Mouse (Mus musculus) MEL (cell line): ENCODE results near the gene Eef1a1. TPM values are rescaled to one million over a fixed set of nuclear protein-coding genes. Genes with fewer than 3 reads are reported as not detected.

Experiments used
- DNase-seq: peaks from one replicate; pipeline ENCODE4 v3.0.0; 2011; ENCODE audit warnings: low read depth, low spot score
- H3K27ac ChIP-seq: 2 replicates; pipeline ENCODE4 v1.5.1; 2012; ENCODE audit warnings: low read depth, mild to moderate bottlenecking, control low read depth, low read length, moderate library complexity; ENCODE audit not compliant: control insufficient read depth
- H3K27me3 ChIP-seq, 2 experiments: fragments of 150-350 bp in 1 of 2; sonication (generic) in 1 of 2; 2 replicates each; pipeline ENCODE4 v1.6.1; 2012; ENCODE audit warnings: low read length in 2 of 2, mild to moderate bottlenecking in 2 of 2, improper control_type of control experiment in 1 of 2, moderate library complexity in 1 of 2; ENCODE audit not compliant: insufficient read depth in 2 of 2, control insufficient read depth in 1 of 2
- H3K36me3 ChIP-seq, 2 experiments: 2 replicates each; pipeline ENCODE4 v1.6.1; 2012 to 2014; ENCODE audit warnings: low read length in 2 of 2, improper control_type of control experiment in 1 of 2, inconsistent platforms in 1 of 2, mild to moderate bottlenecking in 1 of 2; ENCODE audit not compliant: insufficient read depth in 2 of 2, control insufficient read depth in 1 of 2
- H3K4me1 ChIP-seq, 2 experiments: fragments of 150-350 bp in 1 of 2; sonication (generic) in 1 of 2; 2 replicates each; pipeline ENCODE4 v1.6.1; 2012; ENCODE audit warnings: low read length in 2 of 2, improper control_type of control experiment in 1 of 2, mild to moderate bottlenecking in 1 of 2; ENCODE audit not compliant: insufficient read depth in 2 of 2, control insufficient read depth in 1 of 2
- H3K4me3 ChIP-seq, 2 experiments: fragments of 150-350 bp in 1 of 2; sonication (generic) in 1 of 2; 2 replicates each; pipeline ENCODE4 v1.5.1; 2012; ENCODE audit warnings: low read depth in 2 of 2, low read length in 2 of 2, mild to moderate bottlenecking in 2 of 2, moderate library complexity in 2 of 2, control low read depth in 1 of 2, improper control_type of control experiment in 1 of 2; ENCODE audit not compliant: control insufficient read depth in 1 of 2, insufficient read depth in 1 of 2
- H3K79me2 ChIP-seq: 2 replicates; pipeline ENCODE4 v1.6.1; 2012; ENCODE audit warnings: mild to moderate bottlenecking, low read length, moderate library complexity; ENCODE audit not compliant: control insufficient read depth, poor library complexity, insufficient read depth
- H3K9ac ChIP-seq: 2 replicates; pipeline ENCODE4 v1.6.1; 2012; ENCODE audit warnings: low read depth, mild to moderate bottlenecking, control low read depth, low read length, moderate library complexity; ENCODE audit not compliant: control insufficient read depth, poor library complexity, severe bottlenecking
- H3K9me3 ChIP-seq: fragments of 150-350 bp; sonication (generic); replicated peaks from 2 replicates; pipeline ENCODE4 v1.6.1; 2012; ENCODE audit warnings: mild to moderate bottlenecking, low read length, improper control_type of control experiment, moderate library complexity; ENCODE audit not compliant: insufficient read depth
- CHD2 ChIP-seq: IDR thresholded peaks from 2 replicates; pipeline ENCODE4 v1.6.1; 2011; ENCODE audit warnings: low read length, improper control_type of control experiment
- E2F4 ChIP-seq: IDR thresholded peaks from 2 replicates; pipeline ENCODE4 v1.6.1; 2011; ENCODE audit warnings: low read depth, low read length, improper control_type of control experiment, borderline replicate concordance
- ETS1 ChIP-seq: IDR thresholded peaks from 2 replicates; pipeline ENCODE4 v1.6.1; 2012; ENCODE audit warnings: low read depth, mild to moderate bottlenecking, inconsistent platforms, low read length, improper control_type of control experiment, moderate library complexity
- GABPA ChIP-seq: IDR thresholded peaks from 2 replicates; pipeline ENCODE4 v1.6.1; 2012; ENCODE audit warnings: low read depth, mild to moderate bottlenecking, inconsistent platforms, low read length, improper control_type of control experiment, moderate library complexity
- GATA1 ChIP-seq: IDR thresholded peaks from 2 replicates; pipeline ENCODE4 v1.6.1; 2011; ENCODE audit warnings: low read depth, low read length, improper control_type of control experiment
- KAT2A ChIP-seq: conservative IDR thresholded peaks from 2 replicates; pipeline ENCODE4 v1.6.1; 2012; ENCODE audit warnings: low read depth, low read length, improper control_type of control experiment, inconsistent platforms
- MAX ChIP-seq: IDR thresholded peaks from 2 replicates; pipeline ENCODE4 v1.6.1; 2011; ENCODE audit warnings: low read length, improper control_type of control experiment
- MEF2A ChIP-seq: IDR thresholded peaks from 2 replicates; pipeline ENCODE4 v1.6.1; 2014; ENCODE audit warnings: low read depth, mild to moderate bottlenecking, inconsistent platforms, low read length, improper control_type of control experiment; ENCODE audit not compliant: poor library complexity, insufficient replicate concordance, severe bottlenecking; ENCODE audit errors: extremely low read depth
- MXI1 ChIP-seq: IDR thresholded peaks from 2 replicates; pipeline ENCODE4 v1.6.1; 2011; ENCODE audit warnings: mild to moderate bottlenecking, low read depth, low read length, improper control_type of control experiment
- NRF1 ChIP-seq: IDR thresholded peaks from 2 replicates; pipeline ENCODE4 v1.6.1; 2014; ENCODE audit warnings: low read depth, mild to moderate bottlenecking, inconsistent platforms, low read length, improper control_type of control experiment, moderate library complexity; ENCODE audit not compliant: poor library complexity, insufficient read depth, severe bottlenecking
- TBP ChIP-seq: IDR thresholded peaks from 2 replicates; pipeline ENCODE4 v1.8.0; 2011; ENCODE audit warnings: low read depth, low read length, improper control_type of control experiment
- TCF12 ChIP-seq: IDR thresholded peaks from 2 replicates; pipeline ENCODE4 v1.6.1; 2014; ENCODE audit warnings: low read depth, mild to moderate bottlenecking, inconsistent platforms, low read length, improper control_type of control experiment, moderate library complexity
- UBTF ChIP-seq: IDR thresholded peaks from 2 replicates; pipeline ENCODE4 v1.6.1; 2012; ENCODE audit warnings: low read depth, mild to moderate bottlenecking, inconsistent platforms, low read length, improper control_type of control experiment, moderate library complexity, borderline replicate concordance; ENCODE audit not compliant: insufficient read depth
- USF1 ChIP-seq: IDR thresholded peaks from 2 replicates; pipeline ENCODE4 v1.6.1; 2014; ENCODE audit warnings: low read depth, mild to moderate bottlenecking, inconsistent platforms, low read length, improper control_type of control experiment, moderate library complexity
- ZMIZ1 ChIP-seq: IDR thresholded peaks from 2 replicates; pipeline ENCODE4 v1.6.1; 2012; ENCODE audit warnings: low read depth, mild to moderate bottlenecking, inconsistent platforms, low read length, improper control_type of control experiment, moderate library complexity
- polyA plus RNA-seq, 2 experiments: library from polyadenylated mRNA; stranded (reverse) in 1 of 2; unstranded in 1 of 2; fragments of >175 nt in 1 of 2; fragments of >200 nt in 1 of 2; gene quantifications; 2 replicates each; pipeline versions ENCODE4 v1.2.1 to v1.2.4; 2012; ENCODE audit warnings: low replicate concordance in 2 of 2, low read depth in 1 of 2; ENCODE audit not compliant: insufficient read length in 2 of 2, insufficient read depth in 1 of 2, missing spikeins in 1 of 2
- total RNA-seq: library from RNA; depleted of rRNA; stranded (reverse); fragments of 300-350 nt; gene quantifications from 2 replicates; pipeline ENCODE4 v1.2.3, GENCODE M21; 2012

Gene Eef1a1
- total and polyA plus RNA-seq, 3 experiments, result 11,701 to 60,504 (median 13,182) TPM

- DNase-seq, result no peak
- no peaks in the 10 kb centered on the region for H3K9me3 ChIP-seq
- no peaks in the 10 kb centered on the region for H3K27me3 ChIP-seq
- peaks cover 0 to 2% of the 10 kb centered on the region in 2 experiments; a peak in 1 of 4 replicates for H3K36me3 ChIP-seq
- H3K4me3 ChIP-seq, result no peak overlapping the region
- H3K79me2 ChIP-seq, result no peaks in the 10 kb centered on the region
- peaks cover 0 to under 1% of the 10 kb centered on the region in 2 experiments; a peak in 1 of 4 replicates for H3K4me1 ChIP-seq
- no peak overlapping the region for H3K27ac ChIP-seq
- no peak overlapping the region for H3K9ac ChIP-seq
- TF ChIP-seq ZMIZ1 (no peak), UBTF (no peak), GATA1 (no peak), CHD2 (no peak), NRF1 (no peak), TCF12 (no peak), MXI1 (no peak), USF1 (no peak), ETS1 (no peak), MEF2A (no peak), GABPA (no peak)
Measured at GRCm38 (mm10) chr9:78533296-78533935, 44.5 kb upstream of the Eef1a1 start.

- Histone ChIP-seq H3K9me3 (no peaks in the 10 kb centered on the region), H3K79me2 (no peaks in the 10 kb centered on the region; the same call in 1 of the 2 replicates), H3K27me3 (no peaks in the 10 kb centered on the region), H3K4me3 (no peak overlapping the region), H3K27ac (no peak overlapping the region), H3K4me1 (peaks cover 0 to 3% of the 10 kb centered on the region in 2 experiments; a peak in 1 of 4 replicates), H3K36me3 (peaks cover 0 to 2% of the 10 kb centered on the region in 2 experiments; a peak in 1 of 4 replicates), H3K9ac (no peak overlapping the region)
- no peak for DNase-seq
- TF ChIP-seq TBP, result no peak
Measured at GRCm38 (mm10) chr9:78532341-78532819, 43.4 kb upstream of the Eef1a1 start.

- Histone ChIP-seq H3K4me3 (no peak overlapping the region), H3K79me2 (no peaks in the 10 kb centered on the region; the same call in 1 of the 2 replicates), H3K4me1 (peaks cover 2 to 7% of the 10 kb centered on the region in 2 experiments; a peak in 3 of 4 replicates), H3K9ac (no peak overlapping the region), H3K27ac (no peak overlapping the region), H3K36me3 (peaks cover 0 to 5% of the 10 kb centered on the region in 2 experiments; a peak in 2 of 4 replicates), H3K27me3 (no peaks in the 10 kb centered on the region), H3K9me3 (no peaks in the 10 kb centered on the region)
- TF ChIP-seq KAT2A (no peak), MAX (no peak), E2F4 (no peak)
- DNase-seq, result no peak
Measured at GRCm38 (mm10) chr9:78531816-78532215, 42.9 kb upstream of the Eef1a1 start.
